In the genomic region with DNA sequence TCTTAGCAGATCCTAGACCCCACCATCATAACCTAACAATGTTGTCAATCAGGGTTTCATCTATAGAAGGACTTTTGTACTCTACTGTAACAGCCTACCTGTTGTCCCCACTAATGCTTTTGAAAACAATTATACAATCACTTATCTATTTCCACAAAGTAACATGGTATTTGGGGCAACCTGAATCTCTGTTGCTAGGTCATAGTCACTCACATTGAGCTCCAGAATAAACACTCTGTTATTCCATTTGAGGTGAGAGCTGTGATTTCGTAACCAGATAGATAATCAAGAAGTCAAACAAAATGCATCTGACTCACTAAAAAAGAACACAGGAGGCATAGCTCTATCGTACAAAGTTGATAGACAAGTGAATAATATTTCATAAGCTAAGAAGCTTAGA, we compare ENCODE assay signal across 31 mouse cellular contexts.
"Had no signal": no experiment of that assay in that cellular context is flagged by ENCODE, and none has a peak within 500 bp of the region (broad histone marks: within the 10 kb centered on the region; RNA-seq: fewer than 3 reads in every experiment).

No protein-coding gene starts in this region.

- H3K27me3 ChIP-seq: limb, embryonic 12.5 days; limb, embryonic 13.5 days; limb, embryonic 15.5 days; lung, embryonic 15.5 days; midbrain, embryonic 12.5 days; midbrain, embryonic 13.5 days; midbrain, embryonic 15.5 days; neural tube, embryonic 12.5 days had no signal

- ATAC-seq: liver, embryonic 12.5 days; liver, postnatal 0 days; lung, postnatal 0 days; midbrain, embryonic 13.5 days; midbrain, embryonic 15.5 days; midbrain, embryonic 16.5 days had no signal

- H3K9ac ChIP-seq: limb, embryonic 12.5 days; limb, embryonic 13.5 days; limb, embryonic 15.5 days; liver, embryonic 12.5 days; liver, embryonic 13.5 days; liver, embryonic 14.5 days; liver, embryonic 15.5 days; liver, postnatal 0 days; lung, embryonic 14.5 days; lung, embryonic 15.5 days; midbrain, embryonic 12.5 days; midbrain, embryonic 13.5 days; midbrain, embryonic 15.5 days; neural tube, embryonic 12.5 days had no signal

- H3K36me3 ChIP-seq: limb, embryonic 10.5 days; limb, embryonic 12.5 days; limb, embryonic 13.5 days; limb, embryonic 15.5 days; liver, embryonic 12.5 days; liver, embryonic 13.5 days; liver, embryonic 15.5 days; lung, embryonic 15.5 days; midbrain, embryonic 10.5 days; midbrain, embryonic 12.5 days; midbrain, embryonic 13.5 days; midbrain, embryonic 15.5 days; neural tube, embryonic 12.5 days had no signal

- DNase-seq: left cerebral cortex, postnatal 4 days; liver; liver, embryonic 13.5 days; liver, postnatal 0 days; lung, adult 18-20 months; lung, adult 2 months; lung, embryonic 14.5 days; lung, postnatal 10 days; lung, postnatal 14 days; lung, postnatal 36 days; lung, postnatal 4 days had no signal

- H3K4me3 ChIP-seq: left cerebral cortex, adult 2 months; limb, embryonic 10.5 days; limb, embryonic 12.5 days; limb, embryonic 13.5 days; limb, embryonic 15.5 days; liver, embryonic 12.5 days; liver, embryonic 13.5 days; liver, embryonic 15.5 days; lung, embryonic 15.5 days; megakaryocyte, embryonic 14.5 days; midbrain, embryonic 10.5 days; midbrain, embryonic 12.5 days; midbrain, embryonic 13.5 days; midbrain, embryonic 15.5 days; myocyte; neural tube, embryonic 12.5 days had no signal

- H3K4me1 ChIP-seq: liver, embryonic 12.5 days; liver, embryonic 13.5 days; liver, embryonic 15.5 days; lung, embryonic 15.5 days; megakaryocyte, embryonic 14.5 days had no signal

- H3K4me2 ChIP-seq: limb, embryonic 12.5 days; limb, embryonic 13.5 days; limb, embryonic 15.5 days; liver, embryonic 12.5 days; liver, embryonic 13.5 days; liver, embryonic 15.5 days; lung, embryonic 14.5 days; lung, embryonic 15.5 days; midbrain, embryonic 11.5 days; midbrain, embryonic 12.5 days; midbrain, embryonic 13.5 days; midbrain, embryonic 15.5 days; neural tube, embryonic 12.5 days had no signal

- H3K27ac ChIP-seq: left cerebral cortex, adult 2 months; limb, embryonic 10.5 days; limb, embryonic 12.5 days; limb, embryonic 13.5 days; limb, embryonic 15.5 days; liver, embryonic 12.5 days; liver, embryonic 13.5 days; liver, embryonic 14.5 days; liver, embryonic 15.5 days; lung, embryonic 15.5 days; macrophage; midbrain, embryonic 10.5 days; midbrain, embryonic 12.5 days; midbrain, embryonic 13.5 days; midbrain, embryonic 15.5 days; neural tube, embryonic 12.5 days had no signal

- H3K9me3 ChIP-seq: limb, embryonic 10.5 days; limb, embryonic 12.5 days; limb, embryonic 13.5 days; limb, embryonic 15.5 days; liver, embryonic 12.5 days; liver, embryonic 13.5 days; liver, embryonic 15.5 days; lung, embryonic 15.5 days; midbrain, embryonic 10.5 days; midbrain, embryonic 12.5 days; midbrain, embryonic 13.5 days; midbrain, embryonic 15.5 days; neural tube, embryonic 12.5 days had no signal
